Mouse (Mus musculus): ENCODE measurements at regions not wholly inside any gene's neighbourhood (a gene's known extent, or its start where the extent isn't known, plus 50 kb on each side); places are given as distances from the start of the nearest gene placed in this dataset.
"Not testable (repeated sequence)": the region's sequence is repeated elsewhere in the genome, so short reads cannot be mapped to it uniquely, and the experiment has no call there.

DNA sequence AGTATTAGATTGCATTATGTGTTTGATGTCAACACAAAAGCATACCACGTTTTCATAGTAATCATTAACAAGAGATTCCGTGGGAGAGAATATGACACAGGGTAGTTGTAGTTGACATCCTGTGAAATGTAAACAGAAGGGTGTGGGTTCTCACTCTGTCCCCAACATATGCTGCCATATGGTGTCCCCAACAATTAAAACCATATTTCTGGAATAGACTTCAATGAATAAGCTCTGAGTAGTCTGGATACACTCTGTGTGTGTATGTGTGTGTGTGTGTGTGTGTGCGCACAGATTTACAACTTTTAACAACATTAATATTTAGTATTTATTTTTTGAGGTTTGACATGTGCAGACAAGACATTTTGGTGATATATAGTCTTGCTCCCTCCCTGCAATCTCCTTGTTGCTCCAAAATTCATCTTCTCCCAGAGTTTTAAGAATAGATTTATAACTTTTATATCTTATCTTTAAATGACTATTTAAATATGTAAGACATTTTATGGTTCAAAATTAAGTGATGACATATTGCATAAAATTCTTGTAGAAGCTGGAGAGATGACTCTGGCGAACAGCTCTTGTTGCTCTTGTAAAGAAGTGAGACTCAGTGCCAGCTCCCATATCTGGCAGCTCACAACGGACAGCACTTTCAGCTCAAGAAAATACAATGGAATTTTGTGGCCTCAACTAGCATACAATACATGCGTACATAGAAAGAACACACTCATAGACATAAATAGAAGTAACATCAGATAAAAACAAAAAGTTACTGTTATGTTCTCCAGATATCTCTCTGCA, 162.6 kb upstream of the Tram1l1 start:
- no peak for DNase-seq (ENCODE audit: low spot score in 2 of 2)

DNA sequence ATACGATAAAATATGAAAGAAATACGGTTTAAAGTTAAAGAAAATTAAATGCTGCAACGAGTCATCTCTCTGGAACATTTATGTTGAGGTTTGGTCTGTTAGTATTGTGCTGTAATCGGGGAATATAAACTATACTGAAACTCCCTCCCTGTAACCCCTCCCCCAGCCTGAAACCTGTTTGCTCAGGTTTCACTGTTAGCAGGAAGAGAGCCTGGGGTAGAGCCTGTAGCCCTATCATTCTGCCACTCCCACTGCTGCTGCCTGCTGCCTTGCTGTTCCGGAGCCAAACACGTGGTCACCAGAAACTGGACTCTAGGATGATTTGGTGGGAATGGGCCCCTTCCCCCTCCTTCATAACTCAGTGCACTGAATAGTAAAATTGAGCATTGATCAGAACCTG, 127.3 kb upstream of the Tram1l1 start:
- DNase-seq (ENCODE audit: low spot score in 2 of 2): not testable (repeated sequence)

DNA sequence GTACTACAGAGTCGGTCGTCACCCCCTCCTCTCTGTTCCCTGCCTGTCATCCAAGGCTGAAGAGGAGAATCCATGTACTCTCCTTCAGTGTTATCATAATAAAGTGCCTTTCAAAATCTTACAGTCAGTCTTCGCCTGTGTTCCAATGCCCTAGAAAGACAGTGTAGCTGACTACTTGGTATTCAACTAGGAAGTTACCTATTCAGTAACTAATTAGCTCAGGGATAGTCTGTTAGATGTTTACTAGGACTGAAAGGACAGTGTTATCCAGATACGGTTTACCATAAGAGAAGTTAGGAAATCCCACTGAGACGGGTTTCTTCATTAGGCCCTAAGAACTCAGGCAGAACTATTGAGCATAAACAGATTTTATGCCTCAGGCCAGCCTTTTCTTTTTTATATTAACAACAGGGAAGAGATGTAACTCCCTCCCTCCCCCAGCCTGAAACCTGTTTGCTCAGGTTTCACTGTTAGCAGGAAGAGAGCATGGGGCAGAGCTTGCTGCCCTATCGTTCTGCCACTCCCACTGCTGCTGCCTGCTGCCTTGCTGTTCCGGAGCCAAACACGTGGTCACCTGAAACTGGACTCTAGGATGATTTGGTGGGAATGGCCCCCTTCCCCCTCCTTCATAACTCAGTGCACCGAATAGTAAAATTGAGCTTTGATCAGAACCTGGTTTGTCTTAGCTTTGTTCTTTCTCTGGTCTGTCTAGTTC, 120.3 kb upstream of the Tram1l1 start:
- not testable (repeated sequence) for DNase-seq (ENCODE audit: low spot score in 2 of 2)

DNA sequence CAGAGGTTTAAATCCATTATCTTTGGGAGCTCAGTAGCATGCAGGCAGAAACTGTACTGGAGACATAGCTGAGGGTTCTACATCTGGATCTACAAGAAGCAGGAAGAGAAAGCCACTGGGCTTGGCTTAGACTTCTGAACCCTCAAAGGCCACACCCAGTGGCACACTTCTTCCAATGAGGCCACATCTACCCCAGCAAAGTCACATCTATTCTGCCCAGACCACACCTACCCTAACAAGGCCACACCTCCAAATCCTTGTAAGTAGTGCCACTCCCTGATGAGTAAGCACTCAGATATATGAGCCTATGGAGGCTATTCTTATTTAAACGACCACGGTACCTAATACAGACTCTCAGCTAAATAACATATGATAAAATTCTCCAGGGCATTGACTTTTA, 103.5 kb upstream of the Tram1l1 start:
- no peak for DNase-seq (ENCODE audit: low spot score in 2 of 2)

DNA sequence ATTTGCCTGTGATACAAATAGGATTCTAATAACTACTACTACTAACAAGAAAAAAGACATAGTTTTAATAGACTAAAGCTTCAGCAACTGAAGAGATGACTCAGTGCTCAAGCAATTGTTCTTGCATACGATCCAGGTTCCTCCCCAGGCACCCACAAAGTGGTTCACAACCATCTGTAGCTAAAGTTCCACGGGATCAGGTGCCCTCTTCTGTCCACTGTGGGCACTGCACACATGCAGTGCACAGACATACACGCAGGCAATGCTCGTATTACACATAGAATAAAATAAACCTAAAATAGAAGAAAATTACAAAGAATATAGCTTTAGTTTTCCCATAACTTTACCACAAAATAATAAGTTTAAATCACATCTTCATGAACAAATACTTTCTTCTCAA, 94.7 kb upstream of the Tram1l1 start:
- DNase-seq (ENCODE audit: low spot score in 2 of 2): no peak

DNA sequence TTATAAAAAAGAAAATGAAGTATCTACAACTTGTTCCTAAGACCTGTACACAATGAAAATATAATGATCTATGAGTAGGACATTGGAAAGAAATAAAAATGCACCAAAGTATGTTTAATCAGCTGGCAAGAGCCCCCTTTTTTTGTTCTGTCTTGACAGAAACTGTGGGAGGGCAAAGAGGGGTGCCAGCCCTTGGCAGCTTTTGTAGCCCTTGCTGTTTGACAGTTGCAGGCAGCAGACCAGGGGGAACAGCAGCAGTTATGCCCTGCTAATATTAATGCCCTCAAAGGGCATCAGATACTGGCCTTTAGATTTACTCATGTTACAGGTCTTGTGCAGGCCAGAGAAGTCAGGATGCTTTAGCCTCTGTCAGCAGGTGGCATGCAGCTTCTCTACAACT, 93.0 kb upstream of the Tram1l1 start:
- DNase-seq (ENCODE audit: low spot score in 2 of 2): no peak

DNA sequence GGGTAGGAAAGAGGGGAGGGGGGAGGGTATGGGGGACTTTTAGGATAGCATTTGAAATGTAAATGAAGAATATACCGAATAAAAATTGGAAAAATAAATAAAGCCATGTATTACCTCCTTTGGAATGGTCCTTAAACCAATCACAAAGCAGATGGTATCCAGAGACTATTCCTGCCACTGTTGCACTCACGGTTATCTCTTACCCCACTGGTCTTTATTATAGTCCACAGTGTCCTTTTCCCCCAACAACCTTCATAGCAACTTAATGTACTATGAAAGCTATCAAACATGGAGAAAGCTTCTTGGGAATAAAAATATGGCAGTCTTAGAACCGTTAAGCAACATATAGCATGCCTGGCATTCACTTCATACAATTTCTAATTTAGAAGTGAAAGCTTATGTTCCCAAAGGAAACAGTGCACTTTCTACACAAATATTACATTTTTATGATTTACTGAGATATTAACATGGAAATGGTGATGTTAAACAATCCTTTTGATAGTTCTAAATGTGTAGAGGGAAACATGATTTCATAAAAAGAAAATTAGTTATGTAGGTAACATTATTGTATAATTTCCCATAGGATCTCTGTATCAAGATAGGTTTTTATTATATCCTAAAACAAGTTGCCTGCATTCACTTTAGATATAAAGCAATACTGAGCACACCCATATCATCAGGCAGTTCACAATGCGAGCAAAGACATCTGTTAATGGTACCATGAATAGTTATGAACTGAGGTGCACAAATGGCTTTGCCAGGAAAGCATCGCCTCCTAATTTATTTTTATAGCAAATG, 79.5 kb upstream of the Tram1l1 start:
- no peak for DNase-seq (ENCODE audit: low spot score in 2 of 2)

DNA sequence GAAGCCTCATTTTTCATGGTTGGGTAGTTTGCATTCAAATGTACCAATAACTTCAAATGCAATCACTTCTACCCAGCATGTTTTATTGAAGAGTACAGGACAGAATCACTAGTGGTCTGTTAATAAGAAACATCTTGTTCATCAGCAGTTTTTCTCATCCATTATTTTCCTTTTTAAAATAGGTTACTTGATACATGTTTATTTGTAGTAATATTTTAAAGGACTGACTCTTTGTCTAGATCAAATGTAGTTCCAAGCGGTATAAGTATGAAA, 79.0 kb upstream of the Tram1l1 start:
- DNase-seq (ENCODE audit: low spot score in 2 of 2): no peak

DNA sequence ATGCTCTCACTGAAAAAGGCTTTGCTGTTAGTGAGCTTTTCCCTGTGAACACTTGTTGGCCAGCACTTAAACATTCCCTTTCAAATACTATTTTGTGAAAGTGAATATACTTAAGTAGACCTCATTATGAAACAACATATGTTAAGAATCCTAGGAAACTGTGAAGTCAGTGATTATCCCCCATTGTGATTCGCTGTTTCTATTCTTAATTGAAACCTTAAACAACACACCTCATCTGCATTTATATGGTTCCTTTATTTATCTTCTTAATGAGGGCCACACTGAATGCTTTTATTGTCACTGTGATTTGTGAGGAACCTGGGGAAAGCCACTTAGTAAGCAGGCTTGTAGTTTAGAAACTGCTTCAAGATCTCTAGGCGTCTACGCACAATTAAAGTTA, 58.5 kb upstream of the Tram1l1 start:
- no peak for DNase-seq (ENCODE audit: low spot score in 2 of 2)

DNA sequence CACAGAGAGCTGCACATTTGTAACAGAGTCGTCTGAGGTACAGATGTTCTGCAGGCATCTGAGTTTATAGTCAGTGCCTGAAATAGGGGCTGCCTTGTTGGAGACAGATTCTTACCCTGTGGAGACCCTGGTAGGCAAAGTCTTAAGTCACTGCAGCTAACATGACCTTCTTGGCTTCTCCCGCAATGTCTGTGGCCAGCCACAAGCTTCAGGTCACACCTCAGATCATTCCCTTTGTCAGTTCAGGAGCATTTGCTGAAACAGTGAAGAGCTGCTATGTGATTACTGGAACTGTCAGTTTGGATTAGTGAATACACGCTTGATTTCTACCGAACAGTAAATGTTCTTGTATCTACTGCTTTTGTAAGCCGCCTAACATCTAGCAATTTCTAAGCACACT, 53.8 kb upstream of the Tram1l1 start:
- DNase-seq (ENCODE audit: low spot score in 2 of 2): no peak

DNA sequence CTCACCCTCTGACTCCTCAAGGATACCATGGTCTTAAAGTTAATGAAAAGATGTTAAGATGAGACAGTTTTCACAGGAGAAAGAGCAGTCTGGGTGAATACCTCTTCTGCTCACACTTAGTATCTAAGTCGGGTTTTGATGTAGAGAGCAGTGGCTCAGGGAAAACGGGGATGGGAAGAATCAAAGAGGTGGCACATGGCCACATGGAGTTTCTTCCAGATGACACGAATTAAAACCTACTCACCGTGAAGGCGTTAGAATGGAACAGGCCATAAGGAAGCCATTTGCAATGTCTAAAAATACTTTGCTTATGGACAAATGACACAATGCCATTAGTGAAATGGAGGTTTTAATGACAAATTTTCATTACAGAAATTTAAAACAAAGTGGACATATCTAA, 50.1 kb upstream of the Tram1l1 start:
- DNase-seq (ENCODE audit: low spot score in 2 of 2): no peak
